Mouse (Mus musculus) testis, adult 2 months (tissue): ENCODE results near the gene Plxnc1.

Source experiments
- CTCF ChIP-seq: fragments of 200-500 bp; IDR thresholded peaks from 2 replicates; pipeline ENCODE4 v1.5.1; 2012; ENCODE audit warnings: low read depth, mild to moderate bottlenecking, inconsistent platforms, low read length, moderate library complexity; ENCODE audit not compliant: control insufficient read depth, insufficient read depth, insufficient replicate concordance
- POLR2A ChIP-seq: fragments of 200-500 bp; IDR thresholded peaks from 2 replicates; pipeline ENCODE4 v1.6.1; 2012; ENCODE audit warnings: low read depth, mild to moderate bottlenecking, inconsistent platforms, low read length, moderate library complexity; ENCODE audit not compliant: control insufficient read depth

- TF ChIP-seq CTCF (no peak), POLR2A (no peak)
Observed at GRCm38 (mm10) chr10:94779319-94779718, 165.3 kb downstream of the Plxnc1 start.
